Mouse (Mus musculus): ENCODE results near the gene Tnc. TPM values are rescaled to one million over a fixed set of nuclear protein-coding genes. Genes with fewer than 3 reads are reported as not detected.

Tnc gene
- total RNA-seq, 1 experiment, result 31.3 TPM

GRCm38 (mm10) chr4:64029486-64029885 is 17.3 kb downstream of the Tnc start:
- in situ Hi-C loops (cut with MboI; ENCODE audit: low sequenced_read_pairs in 2 of 2, unreplicated experiment in 2 of 2), result no loop called here

GRCm38 (mm10) chr4:64025591-64025990 is 21.2 kb downstream of the Tnc start:
- H3K4me3 ChIP-seq (ENCODE audit: insufficient read depth in 1 of 2, low read depth in 1 of 2, low read length in 2 of 2, poor library complexity in 1 of 2, severe bottlenecking in 1 of 2), result no peak overlapping the region
- H3K36me3 ChIP-seq (ENCODE audit: control insufficient read depth, insufficient read depth, low read length, poor library complexity, severe bottlenecking), result no peaks in the 10 kb centered on the region
- H3K9me3 ChIP-seq (ENCODE audit: control insufficient read depth, insufficient read depth, low read depth, low read length), result no peaks in the 10 kb centered on the region
- in situ Hi-C loops (cut with MboI; ENCODE audit: low sequenced_read_pairs in 2 of 2, unreplicated experiment in 2 of 2), result no loop called here
- no peaks in the 10 kb centered on the region for H3K4me1 ChIP-seq (ENCODE audit: control insufficient read depth in 2 of 2, insufficient read depth in 2 of 2, low read length in 2 of 2, poor library complexity in 1 of 2)
- H3K9ac ChIP-seq (ENCODE audit: insufficient read depth, low read depth, low read length, poor library complexity, severe bottlenecking), result no peak overlapping the region
- TF ChIP-seq MAFK (IDR thresholded peaks at IDR 0.05; ENCODE audit: insufficient read depth, low read depth, low read length), result no peak
- TF ChIP-seq ZNF384 (IDR thresholded peaks at IDR 0.05; ENCODE audit: low read depth, low read length), result no peak
- no peak for TF ChIP-seq ZC3H11A (IDR thresholded peaks at IDR 0.05; ENCODE audit: borderline replicate concordance, low read depth, low read length)
- TF ChIP-seq HCFC1 (IDR thresholded peaks at IDR 0.05; ENCODE audit: borderline replicate concordance, insufficient read depth, low read length), result no peak
- no peak for TF ChIP-seq CHD2 (IDR thresholded peaks at IDR 0.05; ENCODE audit: low read depth, low read length)
- no peak overlapping the region for H3K27ac ChIP-seq (ENCODE audit: insufficient read depth, low read depth, low read length, poor library complexity, severe bottlenecking)
- DNase-seq (ENCODE audit: low read depth, low spot score), result no peak

More at GRCm38 (mm10) chr4:64029486-64029885, 17.3 kb downstream of the Tnc start:
- no peak for TF ChIP-seq ZNF384 (IDR thresholded peaks at IDR 0.05; ENCODE audit: low read depth, low read length)
- TF ChIP-seq CHD2 (IDR thresholded peaks at IDR 0.05; ENCODE audit: low read depth, low read length), result no peak
- TF ChIP-seq ZC3H11A (IDR thresholded peaks at IDR 0.05; ENCODE audit: borderline replicate concordance, low read depth, low read length), result no peak
- TF ChIP-seq MAFK (IDR thresholded peaks at IDR 0.05; ENCODE audit: insufficient read depth, low read depth, low read length), result no peak
- no peak for TF ChIP-seq HCFC1 (IDR thresholded peaks at IDR 0.05; ENCODE audit: borderline replicate concordance, insufficient read depth, low read length)
- H3K36me3 ChIP-seq (ENCODE audit: control insufficient read depth, insufficient read depth, low read length, poor library complexity, severe bottlenecking), result no peaks in the 10 kb centered on the region
- no peak overlapping the region for H3K4me3 ChIP-seq (ENCODE audit: insufficient read depth in 1 of 2, low read depth in 1 of 2, low read length in 2 of 2, poor library complexity in 1 of 2, severe bottlenecking in 1 of 2)
- no peaks in the 10 kb centered on the region for H3K9me3 ChIP-seq (ENCODE audit: control insufficient read depth, insufficient read depth, low read depth, low read length)
- no peak overlapping the region for H3K27ac ChIP-seq (ENCODE audit: insufficient read depth, low read depth, low read length, poor library complexity, severe bottlenecking)
- H3K9ac ChIP-seq (ENCODE audit: insufficient read depth, low read depth, low read length, poor library complexity, severe bottlenecking), result no peak overlapping the region
- no peak for DNase-seq (ENCODE audit: low read depth, low spot score)
- H3K4me1 ChIP-seq (ENCODE audit: control insufficient read depth in 2 of 2, insufficient read depth in 2 of 2, low read length in 2 of 2, poor library complexity in 1 of 2), result no peaks in the 10 kb centered on the region

- Histone ChIP-seq H3K4me1 (ENCODE audit: control insufficient read depth in 2 of 2, insufficient read depth in 2 of 2, low read length in 2 of 2, poor library complexity in 1 of 2) (no peaks in the 10 kb centered on the region), H3K27ac (ENCODE audit: insufficient read depth, low read depth, low read length, poor library complexity, severe bottlenecking) (no peak overlapping the region), H3K36me3 (ENCODE audit: control insufficient read depth, insufficient read depth, low read length, poor library complexity, severe bottlenecking) (no peaks in the 10 kb centered on the region), H3K4me3 (ENCODE audit: insufficient read depth in 1 of 2, low read depth in 1 of 2, low read length in 2 of 2, poor library complexity in 1 of 2, severe bottlenecking in 1 of 2) (no peak overlapping the region), H3K9me3 (ENCODE audit: control insufficient read depth, insufficient read depth, low read depth, low read length) (no peaks in the 10 kb centered on the region), H3K9ac (ENCODE audit: insufficient read depth, low read depth, low read length, poor library complexity, severe bottlenecking) (no peak overlapping the region)
- TF ChIP-seq ZC3H11A (IDR thresholded peaks at IDR 0.05; ENCODE audit: borderline replicate concordance, low read depth, low read length) (no peak), ZNF384 (IDR thresholded peaks at IDR 0.05; ENCODE audit: low read depth, low read length) (no peak), HCFC1 (IDR thresholded peaks at IDR 0.05; ENCODE audit: borderline replicate concordance, insufficient read depth, low read length) (no peak)
- no peak for DNase-seq (ENCODE audit: low read depth, low spot score)
- in situ Hi-C loops (cut with MboI; ENCODE audit: low sequenced_read_pairs in 2 of 2, unreplicated experiment in 2 of 2), result no loop called here
Measured at GRCm38 (mm10) chr4:64024041-64024779, 22.6 kb downstream of the Tnc start.

- in situ Hi-C loops (cut with MboI; ENCODE audit: low sequenced_read_pairs in 2 of 2, unreplicated experiment in 2 of 2), result no loop called here
- H3K9me3 ChIP-seq (ENCODE audit: control insufficient read depth, insufficient read depth, low read depth, low read length), result no peaks in the 10 kb centered on the region
- H3K9ac ChIP-seq (ENCODE audit: insufficient read depth, low read depth, low read length, poor library complexity, severe bottlenecking), result no peak overlapping the region
- H3K4me1 ChIP-seq (ENCODE audit: control insufficient read depth in 2 of 2, insufficient read depth in 2 of 2, low read length in 2 of 2, poor library complexity in 1 of 2), result no peaks in the 10 kb centered on the region
- no peak overlapping the region for H3K4me3 ChIP-seq (ENCODE audit: insufficient read depth in 1 of 2, low read depth in 1 of 2, low read length in 2 of 2, poor library complexity in 1 of 2, severe bottlenecking in 1 of 2)
- TF ChIP-seq HCFC1 (IDR thresholded peaks at IDR 0.05; ENCODE audit: borderline replicate concordance, insufficient read depth, low read length), result no peak
- no peak for TF ChIP-seq CHD2 (IDR thresholded peaks at IDR 0.05; ENCODE audit: low read depth, low read length)
- TF ChIP-seq MAFK (IDR thresholded peaks at IDR 0.05; ENCODE audit: insufficient read depth, low read depth, low read length), result no peak
- TF ChIP-seq ZC3H11A (IDR thresholded peaks at IDR 0.05; ENCODE audit: borderline replicate concordance, low read depth, low read length), result no peak
- TF ChIP-seq ZNF384 (IDR thresholded peaks at IDR 0.05; ENCODE audit: low read depth, low read length), result no peak
- no peak for DNase-seq (ENCODE audit: low read depth, low spot score)
- no peak overlapping the region for H3K27ac ChIP-seq (ENCODE audit: insufficient read depth, low read depth, low read length, poor library complexity, severe bottlenecking)
- H3K36me3 ChIP-seq (ENCODE audit: control insufficient read depth, insufficient read depth, low read length, poor library complexity, severe bottlenecking), result no peaks in the 10 kb centered on the region
Measured at GRCm38 (mm10) chr4:64020930-64021589, 25.8 kb downstream of the Tnc start.

Data from ES-E14 (cell line).